Mouse (Mus musculus) brain, adult 2 months (tissue): ENCODE results near the gene Ano3.

Experiments
- DNase-seq: peaks from one replicate; pipeline ENCODE4 v3.0.0; 2011; ENCODE audit warnings: low read depth, low spot score

Ano3 gene

GRCm38 (mm10) chr2:110814964-110815363 is 135.8 kb downstream of the Ano3 start:
- DNase-seq, result no peak

- peak; percentile 71 for DNase-seq
Measured at GRCm38 (mm10) chr2:110806302-110807093, 144.2 kb downstream of the Ano3 start.

DNA sequence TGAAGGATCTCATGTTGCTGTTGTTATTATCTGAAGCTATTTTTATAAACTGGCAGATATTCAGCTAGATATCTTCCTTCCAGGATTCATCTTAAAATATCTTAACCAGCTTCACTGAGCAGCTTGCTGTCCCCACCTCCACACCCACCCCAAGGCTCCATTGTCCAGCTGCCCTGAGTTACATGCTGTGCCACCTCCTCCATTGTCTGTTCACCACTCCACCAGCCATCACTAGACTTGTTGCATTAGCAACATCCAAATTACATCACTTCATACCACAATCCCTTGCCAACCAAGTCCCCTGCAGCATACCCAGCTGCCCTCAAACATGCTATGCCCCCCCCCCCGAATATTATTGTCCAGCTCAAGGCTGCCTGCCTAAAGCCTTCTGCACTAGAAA is 154.8 kb downstream of the Ano3 start:
- peak; percentile 33 for DNase-seq

DNA sequence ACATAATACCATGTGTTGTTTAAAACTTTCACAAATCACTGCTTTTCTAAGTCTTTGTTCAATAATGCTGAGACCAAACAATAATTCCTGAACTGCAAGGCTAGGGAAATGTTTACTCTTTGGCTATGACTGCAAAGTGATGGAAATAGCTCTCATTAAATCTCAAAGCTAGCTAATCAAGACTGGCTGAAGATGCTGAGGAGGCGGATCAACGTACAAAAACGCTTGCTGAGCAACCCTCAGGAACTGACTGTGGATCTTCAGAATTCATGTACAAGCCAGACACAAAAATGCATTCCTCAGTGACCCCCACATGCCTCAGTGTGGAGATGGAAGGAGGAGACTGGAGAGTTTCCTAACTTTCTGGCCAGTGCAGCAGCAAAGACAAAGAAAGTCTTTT is 155.3 kb downstream of the Ano3 start:
- peak; percentile 55 for DNase-seq

- DNase-seq, result peak; percentile 29
Measured at GRCm38 (mm10) chr2:110787396-110787795, 163.3 kb downstream of the Ano3 start.

DNA sequence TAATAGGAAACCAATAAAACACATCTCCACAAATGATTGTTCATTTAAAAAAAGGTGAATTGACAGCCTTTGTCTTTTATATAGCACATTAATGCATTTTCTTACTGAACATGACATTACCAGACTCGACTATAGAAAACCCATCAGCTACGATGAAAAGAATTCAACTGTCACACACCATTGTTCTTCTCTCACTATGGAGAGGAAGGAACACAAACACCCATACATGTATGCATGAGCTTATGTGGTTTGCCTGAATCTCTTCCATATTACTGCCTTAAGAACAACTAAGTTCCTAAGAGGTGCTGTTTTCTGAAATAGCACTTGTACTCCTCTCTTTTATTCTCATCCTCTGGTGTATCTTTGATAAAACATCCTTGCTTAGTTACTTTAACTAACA is 191.3 kb downstream of the Ano3 start:
- no peak for DNase-seq

DNA sequence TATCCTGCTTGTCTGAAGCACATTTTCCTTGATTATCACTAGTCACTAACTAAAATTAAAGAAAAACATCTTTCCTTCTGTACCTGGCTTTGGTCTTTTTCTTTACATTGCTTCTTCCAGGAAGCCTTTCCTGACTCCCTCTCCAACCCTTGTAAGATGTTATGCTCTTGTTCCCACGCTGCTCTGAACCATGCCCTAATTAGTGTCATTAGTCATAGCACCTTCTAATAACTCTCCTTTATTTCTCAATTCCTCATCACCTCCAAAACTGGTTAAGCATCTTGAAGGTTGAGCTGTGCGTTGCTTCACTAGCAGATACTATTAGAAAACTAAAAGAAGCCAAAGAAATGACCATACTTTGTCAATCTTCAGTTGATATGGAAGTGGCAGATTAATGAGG is 193.2 kb downstream of the Ano3 start:
- DNase-seq, result peak; percentile 20

GRCm38 (mm10) chr2:110740493-110740892 is 210.2 kb downstream of the Ano3 start:
- DNase-seq, result peak; percentile 18

- DNase-seq, result no peak
Measured at GRCm38 (mm10) chr2:110739781-110740180, 210.9 kb downstream of the Ano3 start.

GRCm38 (mm10) chr2:110737981-110738380 is 212.7 kb downstream of the Ano3 start:
- DNase-seq, result no peak

GRCm38 (mm10) chr2:110737236-110737635 is 213.5 kb downstream of the Ano3 start:
- peak; percentile 53 for DNase-seq

DNA sequence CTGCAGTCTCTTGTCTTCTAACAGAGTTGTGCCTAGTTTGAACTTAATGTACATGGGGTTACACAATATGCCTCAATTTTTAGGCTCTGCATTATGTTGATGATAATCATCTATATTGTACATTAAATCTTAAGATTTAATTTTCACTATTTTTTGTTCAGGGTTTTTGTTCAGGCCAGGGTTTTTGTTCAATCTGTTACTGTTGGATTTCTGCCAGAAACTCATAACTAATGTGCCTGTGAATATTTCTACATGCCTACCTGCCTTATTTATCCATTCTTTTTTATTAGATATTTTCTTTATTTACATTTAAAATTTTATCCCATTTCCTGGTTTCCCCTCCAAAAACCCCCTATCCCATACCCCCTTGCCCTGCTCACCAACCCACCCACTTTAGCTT is 224.6 kb downstream of the Ano3 start:
- peak; percentile 77 for DNase-seq

GRCm38 (mm10) chr2:110722208-110722607 is 228.5 kb downstream of the Ano3 start:
- DNase-seq, result peak; percentile 78

GRCm38 (mm10) chr2:110721290-110721753 is 229.4 kb downstream of the Ano3 start, which contains the start of gene Muc15:
Muc15 (plus strand) TSS chr2:110721340.
- DNase-seq, result peak; percentile 63

GRCm38 (mm10) chr2:110719051-110719450 is 231.7 kb downstream of the Ano3 start:
- DNase-seq, result peak; percentile 87

GRCm38 (mm10) chr2:110710055-110710720 is 240.5 kb downstream of the Ano3 start:
- peak; percentile 83 for DNase-seq

DNA sequence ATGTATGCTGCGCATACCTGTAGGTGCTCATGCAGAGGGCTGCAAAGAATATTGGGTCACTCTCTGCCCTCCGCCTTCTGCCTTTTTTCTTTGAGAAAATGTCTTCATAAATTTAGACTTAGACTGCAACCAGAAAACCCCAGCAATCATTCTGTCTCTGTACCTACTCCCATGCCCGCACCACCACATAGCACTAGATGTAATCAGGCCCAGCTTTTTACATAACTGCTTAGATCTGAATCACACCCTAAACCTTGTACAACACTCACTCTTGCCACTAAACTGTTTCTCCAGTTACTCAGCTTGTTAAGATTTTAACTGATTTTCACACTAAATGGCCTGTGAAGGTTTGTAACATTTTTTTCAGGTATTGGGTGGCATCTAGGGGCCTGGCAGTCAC is 241.3 kb downstream of the Ano3 start:
- peak; percentile 60 for DNase-seq

DNA sequence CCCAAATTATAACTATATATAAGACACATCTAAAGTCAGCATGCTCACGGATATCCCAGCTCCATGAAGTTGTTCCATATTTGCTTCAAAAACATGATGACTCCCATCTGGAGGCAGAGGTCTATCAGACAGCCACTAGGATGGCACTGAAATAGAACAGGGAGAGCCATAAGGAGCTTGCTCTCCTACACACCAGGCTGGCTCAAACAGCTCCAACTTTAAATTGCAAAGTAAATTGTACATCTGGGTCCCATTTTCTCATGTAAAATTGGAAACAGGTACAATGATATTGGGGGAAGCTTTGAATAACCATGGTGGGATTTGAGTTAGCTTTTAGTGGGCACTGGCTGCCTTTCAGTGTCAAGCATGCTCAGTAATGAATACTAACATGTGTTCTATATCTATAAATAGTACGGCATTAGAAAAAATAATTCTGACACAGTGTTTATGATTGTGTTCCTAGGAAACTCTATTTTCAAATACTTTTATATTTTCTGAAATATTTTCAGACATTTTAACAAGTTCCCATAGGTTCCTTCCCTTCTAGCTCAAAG is 279.6 kb downstream of the Ano3 start:
- peak; percentile 74 for DNase-seq

- peak; percentile 86 for DNase-seq
Measured at GRCm38 (mm10) chr2:110663329-110663728, 287.4 kb downstream of the Ano3 start.

GRCm38 (mm10) chr2:110644846-110645245 is 305.9 kb downstream of the Ano3 start:
- no peak for DNase-seq

GRCm38 (mm10) chr2:110644358-110644757 is 306.4 kb downstream of the Ano3 start:
- DNase-seq, result no peak
